Mouse (Mus musculus): ENCODE measurements around the gene Cmbl. TPM values are rescaled to one million over a fixed set of nuclear protein-coding genes. Genes with fewer than 3 reads are reported as not detected.

The Cmbl gene
- polyA plus RNA-seq, 1 experiment from 2014 or later: 5.2 TPM

- 0 out of 2 replicates have a peak, but pooled peaks cover 8% of the 10 kb centered on the region for H3K4me1 ChIP-seq (ENCODE audit: insufficient read depth)
- 81% methylated on average over 13 of the region's 13 CpGs for WGBS
- no peak for ATAC-seq (ENCODE audit: insufficient read depth)
- no peaks in the 10 kb centered on the region for H3K27me3 ChIP-seq (ENCODE audit: insufficient read depth, low read length)
- H3K4me2 ChIP-seq: peak overlapping the region; percentile 76
- H3K9ac ChIP-seq: peak overlapping the region; percentile 97
- DNase-seq: no peak
- no peak for TF ChIP-seq CTCF (IDR thresholded peaks at IDR 0.05; ENCODE audit: low read depth)
- no peaks in the 10 kb centered on the region for H3K9me3 ChIP-seq (ENCODE audit: low read depth, low read length)
- no peak overlapping the region for H3K27ac ChIP-seq (ENCODE audit: low read depth)
- peak overlapping the region; percentile 97; the same call in 1 of the 2 replicates for H3K4me3 ChIP-seq (ENCODE audit: low read depth, low read length)
- no peaks in the 10 kb centered on the region for H3K36me3 ChIP-seq (ENCODE audit: insufficient read depth)
These were observed 37.9 kb downstream of the Cmbl start for GRCm38 (mm10) chr15:31603113-31603512.

GRCm38 (mm10) chr15:31606821-31607220, 41.6 kb downstream of the Cmbl start:
- Histone ChIP-seq H3K4me1 (ENCODE audit: insufficient read depth) (no peaks in the 10 kb centered on the region), H3K9ac (no peak overlapping the region), H3K27me3 (ENCODE audit: insufficient read depth, low read length) (no peaks in the 10 kb centered on the region), H3K27ac (ENCODE audit: low read depth) (no peak overlapping the region), H3K36me3 (ENCODE audit: insufficient read depth) (peaks cover 3% of the 10 kb centered on the region; the same call in 1 of the 2 replicates), H3K4me3 (ENCODE audit: low read depth, low read length) (no peak overlapping the region), H3K9me3 (ENCODE audit: low read depth, low read length) (no peaks in the 10 kb centered on the region), H3K4me2 (no peak overlapping the region)
- WGBS: 63% methylated on average over 6 of the region's 6 CpGs
- ATAC-seq (ENCODE audit: insufficient read depth) (no peak), DNase-seq (no peak)
- TF ChIP-seq CTCF (IDR thresholded peaks at IDR 0.05; ENCODE audit: low read depth): no peak

- Histone ChIP-seq H3K9ac (no peak overlapping the region), H3K27ac (ENCODE audit: low read depth) (no peak overlapping the region), H3K36me3 (ENCODE audit: insufficient read depth) (peaks cover 3% of the 10 kb centered on the region; the same call in 1 of the 2 replicates), H3K9me3 (ENCODE audit: low read depth, low read length) (no peaks in the 10 kb centered on the region), H3K4me3 (ENCODE audit: low read depth, low read length) (no peak overlapping the region), H3K4me2 (no peak overlapping the region), H3K4me1 (ENCODE audit: insufficient read depth) (no peaks in the 10 kb centered on the region), H3K27me3 (ENCODE audit: insufficient read depth, low read length) (no peaks in the 10 kb centered on the region)
- DNase-seq (peak; percentile 73), ATAC-seq (ENCODE audit: insufficient read depth) (peak; percentile 71)
- TF ChIP-seq CTCF (IDR thresholded peaks at IDR 0.05; ENCODE audit: low read depth): peak; percentile 71
- whole genome bisulfite sequencing: 55% methylated on average over 3 of the region's 3 CpGs
These were observed 45.8 kb downstream of the Cmbl start for GRCm38 (mm10) chr15:31611027-31611426.

GRCm38 (mm10) chr15:31611976-31612375, 46.8 kb downstream of the Cmbl start:
- H3K9me3 ChIP-seq (ENCODE audit: low read depth, low read length): no peaks in the 10 kb centered on the region
- ATAC-seq (ENCODE audit: insufficient read depth) (no peak), DNase-seq (no peak)
- no peak overlapping the region for H3K4me2 ChIP-seq
- no peaks in the 10 kb centered on the region for H3K27me3 ChIP-seq (ENCODE audit: insufficient read depth, low read length)
- H3K36me3 ChIP-seq (ENCODE audit: insufficient read depth): peaks cover 7% of the 10 kb centered on the region
- no peak overlapping the region for H3K27ac ChIP-seq (ENCODE audit: low read depth)
- no peak for TF ChIP-seq CTCF (IDR thresholded peaks at IDR 0.05; ENCODE audit: low read depth)
- WGBS: 90% methylated on average over 4 of the region's 4 CpGs
- no peaks in the 10 kb centered on the region for H3K4me1 ChIP-seq (ENCODE audit: insufficient read depth)
- no peak overlapping the region for H3K9ac ChIP-seq
- H3K4me3 ChIP-seq (ENCODE audit: low read depth, low read length): no peak overlapping the region

- no peaks in the 10 kb centered on the region for H3K4me1 ChIP-seq (ENCODE audit: insufficient read depth)
- H3K9ac ChIP-seq: no peak overlapping the region
- no peak overlapping the region for H3K4me3 ChIP-seq (ENCODE audit: low read depth, low read length)
- no peak for TF ChIP-seq CTCF (IDR thresholded peaks at IDR 0.05; ENCODE audit: low read depth)
- DNase-seq (no peak), ATAC-seq (ENCODE audit: insufficient read depth) (no peak)
- H3K36me3 ChIP-seq (ENCODE audit: insufficient read depth): peaks cover 22% of the 10 kb centered on the region
- no peak overlapping the region for H3K4me2 ChIP-seq
- H3K27ac ChIP-seq (ENCODE audit: low read depth): no peak overlapping the region
- WGBS: 85% methylated on average over 6 of the region's 6 CpGs
- H3K9me3 ChIP-seq (ENCODE audit: low read depth, low read length): no peaks in the 10 kb centered on the region
- no peaks in the 10 kb centered on the region for H3K27me3 ChIP-seq (ENCODE audit: insufficient read depth, low read length)
These were observed 48.8 kb downstream of the Cmbl start for GRCm38 (mm10) chr15:31613826-31614453.

- peaks cover 30% of the 10 kb centered on the region for H3K36me3 ChIP-seq (ENCODE audit: insufficient read depth)
- H3K4me3 ChIP-seq (ENCODE audit: low read depth, low read length): no peak overlapping the region
- H3K9ac ChIP-seq: no peak overlapping the region
- TF ChIP-seq CTCF (IDR thresholded peaks at IDR 0.05; ENCODE audit: low read depth): no peak
- DNase-seq: no peak
- 87% methylated on average over 2 of the region's 2 CpGs for WGBS
- ATAC-seq (ENCODE audit: insufficient read depth): no peak
- H3K27ac ChIP-seq (ENCODE audit: low read depth): no peak overlapping the region
- H3K4me1 ChIP-seq (ENCODE audit: insufficient read depth): no peaks in the 10 kb centered on the region
- H3K4me2 ChIP-seq: no peak overlapping the region
- no peaks in the 10 kb centered on the region for H3K9me3 ChIP-seq (ENCODE audit: low read depth, low read length)
- H3K27me3 ChIP-seq (ENCODE audit: insufficient read depth, low read length): no peaks in the 10 kb centered on the region
These were observed 49.5 kb downstream of the Cmbl start for GRCm38 (mm10) chr15:31614666-31615065.

GRCm38 (mm10) chr15:31617261-31617660, 52.1 kb downstream of the Cmbl start:
- Histone ChIP-seq H3K4me2 (no peak overlapping the region), H3K9me3 (ENCODE audit: low read depth, low read length) (no peaks in the 10 kb centered on the region), H3K4me1 (ENCODE audit: insufficient read depth) (no peaks in the 10 kb centered on the region), H3K36me3 (ENCODE audit: insufficient read depth) (peaks cover 36% of the 10 kb centered on the region), H3K27ac (ENCODE audit: low read depth) (no peak overlapping the region), H3K27me3 (ENCODE audit: insufficient read depth, low read length) (no peaks in the 10 kb centered on the region), H3K9ac (no peak overlapping the region), H3K4me3 (ENCODE audit: low read depth, low read length) (no peak overlapping the region)
- DNase-seq (no peak), ATAC-seq (ENCODE audit: insufficient read depth) (no peak)
- WGBS: 90% methylated on average over 9 of the region's 9 CpGs
- TF ChIP-seq CTCF (IDR thresholded peaks at IDR 0.05; ENCODE audit: low read depth): no peak
